Mouse (Mus musculus) spleen, postnatal 14 days (tissue): Measurements from ENCODE around the gene Rasa2.
"Not testable (repeated sequence)": the region's sequence is repeated elsewhere in the genome, so short reads cannot be mapped to it uniquely, and the experiment has no call there.

Experiments used
- DNase-seq, 2 experiments: peaks; one replicate each; pipeline ENCODE4 v3.0.0; 2021 to 2022; ENCODE audit warnings: low spot score in 2 of 2

Rasa2 gene

DNA sequence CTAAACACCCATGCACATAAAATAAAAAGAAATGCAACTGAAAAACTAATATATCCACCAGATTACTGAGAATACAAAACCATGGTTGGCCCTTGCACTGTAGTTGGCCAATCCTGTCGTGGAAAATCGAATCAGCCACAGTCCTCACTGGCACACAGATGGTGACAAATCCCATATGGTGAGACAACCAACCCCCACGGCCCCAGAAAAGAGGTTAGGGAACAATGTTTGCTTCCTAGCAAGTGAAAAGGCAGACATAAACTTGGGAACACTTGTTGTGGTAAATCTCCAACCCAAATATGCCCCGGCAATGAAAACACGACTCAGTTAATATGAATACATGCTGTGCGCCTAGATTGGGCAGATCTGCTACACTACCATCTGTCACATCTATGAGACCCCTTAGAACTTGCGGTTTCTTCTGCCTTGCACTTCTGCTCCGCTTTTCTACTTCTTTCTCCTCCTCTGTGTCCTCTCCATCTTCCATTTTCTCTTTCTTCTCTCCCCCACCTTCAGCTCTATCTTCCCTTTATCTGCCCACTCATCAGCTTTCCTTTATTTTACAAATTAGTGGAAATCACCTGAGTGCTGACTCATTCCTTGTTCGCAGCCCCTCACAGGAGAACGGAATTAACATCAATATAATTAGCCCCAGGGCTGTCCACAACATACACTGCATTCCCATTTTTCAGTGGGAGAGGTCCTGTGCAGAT lies 101.3 kb downstream of the Rasa2 start:
- DNase-seq = no peak

- no peak for DNase-seq
Observed at GRCm38 (mm10) chr9:96526011-96526410, 105.4 kb downstream of the Rasa2 start.

GRCm38 (mm10) chr9:96524972-96525506 lies 106.4 kb downstream of the Rasa2 start, which contains the start of gene Gm28729:
Gm28729 (minus strand) TSS chr9:96525264.
- DNase-seq = no peak

- DNase-seq = no peak
Observed at GRCm38 (mm10) chr9:96523148-96523547, 108.3 kb downstream of the Rasa2 start.

GRCm38 (mm10) chr9:96521574-96521973 lies 109.8 kb downstream of the Rasa2 start:
- DNase-seq = not testable (repeated sequence)

DNA sequence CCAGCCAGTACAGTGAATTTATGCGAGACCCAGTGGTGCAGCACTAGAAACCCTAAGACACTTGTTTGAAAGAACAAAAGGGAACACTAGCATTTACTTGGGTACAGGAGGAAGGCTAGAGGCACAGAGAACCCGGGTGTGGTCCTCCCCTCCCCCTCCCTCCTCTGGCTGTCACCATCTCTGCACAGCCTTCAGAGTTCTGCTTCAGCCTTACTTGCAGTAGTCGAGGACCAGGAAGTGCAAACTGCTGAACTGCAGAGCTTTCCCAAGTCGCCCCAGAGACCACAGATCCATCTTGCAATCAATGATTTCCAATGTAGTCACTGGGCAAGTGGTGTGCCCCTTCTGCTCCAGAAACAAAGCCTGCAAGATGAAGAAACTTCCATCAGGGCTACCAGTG lies 114.0 kb downstream of the Rasa2 start:
- DNase-seq = no peak

DNA sequence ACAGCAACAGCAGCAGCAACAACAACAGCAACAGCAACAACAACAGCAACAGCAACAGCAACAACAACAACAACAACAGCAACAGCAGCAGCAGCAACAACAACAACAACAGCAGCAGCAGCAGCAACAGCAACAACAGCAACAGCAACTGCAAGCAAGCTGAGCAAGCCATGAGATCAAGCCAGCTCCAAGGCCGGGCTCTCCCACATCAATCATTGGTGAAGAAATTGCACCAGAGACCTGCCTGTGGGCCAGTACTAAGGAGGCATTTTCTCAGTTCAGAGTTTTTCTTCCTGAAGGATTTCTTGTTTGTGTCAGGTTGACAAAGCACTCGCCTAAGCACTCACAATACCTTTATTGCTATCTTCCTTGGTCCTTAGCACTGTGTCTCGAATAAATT lies 114.6 kb downstream of the Rasa2 start:
- no peak for DNase-seq

- no peak for DNase-seq
Observed at GRCm38 (mm10) chr9:96515737-96516136, 115.7 kb downstream of the Rasa2 start.

GRCm38 (mm10) chr9:96514278-96514677 lies 117.1 kb downstream of the Rasa2 start:
- no peak for DNase-seq

DNA sequence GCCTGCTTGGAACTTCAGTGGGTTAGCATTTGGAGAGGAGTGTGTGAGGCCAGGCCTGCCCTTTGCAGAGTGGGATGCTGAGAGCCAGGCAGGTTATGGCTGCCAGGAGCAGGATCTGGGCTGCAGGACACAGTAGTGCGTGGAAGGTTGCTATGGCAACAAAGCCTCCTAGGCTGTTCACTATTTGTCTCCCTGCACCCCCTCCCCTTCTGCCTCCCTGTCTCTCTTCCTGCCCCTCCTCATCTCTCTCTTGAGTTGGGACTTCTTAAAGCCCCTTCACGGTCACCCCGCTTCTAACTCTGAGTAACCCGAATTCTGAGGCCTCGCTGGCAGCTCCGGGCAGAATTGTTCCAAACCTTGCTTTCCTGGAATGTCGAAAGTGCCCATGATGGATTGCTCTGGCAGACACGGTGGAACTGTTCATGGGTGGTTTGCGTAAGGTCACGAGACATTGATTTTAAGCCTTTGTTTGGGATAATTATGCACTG lies 125.4 kb downstream of the Rasa2 start:
- DNase-seq = no peak

DNA sequence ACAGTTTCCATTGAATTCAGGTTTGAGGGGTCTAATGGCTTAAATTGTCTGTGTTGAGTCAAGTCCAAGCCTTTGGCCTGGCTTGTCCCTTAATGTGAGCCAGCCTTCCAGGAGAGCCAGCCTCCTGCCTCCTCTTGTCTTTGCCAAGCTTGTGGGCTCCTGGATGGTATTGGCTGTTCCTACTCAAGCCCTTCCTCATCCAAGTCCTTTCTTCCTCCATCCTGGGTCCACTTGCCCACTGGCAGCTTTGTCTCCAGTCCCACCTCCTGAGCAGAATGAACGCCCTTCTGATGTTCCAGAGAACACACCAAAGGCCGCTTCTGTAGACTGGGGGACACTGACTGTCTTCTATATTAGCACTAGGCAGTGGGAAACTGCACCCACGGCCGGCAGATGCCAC lies 126.3 kb downstream of the Rasa2 start:
- no peak for DNase-seq

- DNase-seq = no peak
Observed at GRCm38 (mm10) chr9:96504116-96504895, 127.1 kb downstream of the Rasa2 start.

DNA sequence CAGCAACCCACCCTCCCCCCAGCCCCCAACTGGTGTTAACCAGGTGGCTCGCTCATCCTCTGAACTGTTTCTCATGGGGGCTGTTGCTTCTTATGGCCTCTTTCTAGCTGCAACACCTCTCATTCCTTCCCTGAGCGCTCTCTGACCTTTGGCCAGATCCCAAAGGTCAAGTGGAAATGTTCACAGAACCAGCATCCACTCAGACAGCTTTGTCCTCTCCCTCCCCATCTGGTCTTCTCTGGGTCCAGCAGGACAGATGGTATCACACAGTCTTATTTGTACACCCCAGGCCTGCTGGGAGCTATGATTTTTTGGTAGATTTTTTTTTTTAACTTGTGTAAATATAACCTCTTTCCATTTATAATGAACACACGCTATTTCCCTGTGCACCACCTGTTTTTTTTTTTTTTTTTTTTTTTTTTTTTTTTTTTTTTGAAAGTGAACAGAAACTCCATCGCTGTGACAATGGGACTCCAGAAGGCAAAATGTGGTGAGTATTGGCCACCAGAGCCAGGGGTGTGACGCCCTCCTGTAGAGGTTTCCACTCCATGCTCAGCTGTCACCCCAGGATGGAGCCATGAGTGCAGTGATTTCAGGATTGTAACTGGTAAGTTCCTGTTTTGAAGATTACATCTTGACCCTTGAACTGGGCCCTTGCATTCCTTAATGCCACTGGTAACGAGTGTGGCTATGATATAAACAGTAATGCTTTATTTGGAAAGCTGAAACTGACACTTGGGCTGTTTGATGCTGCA lies 128.4 kb downstream of the Rasa2 start:
- no peak for DNase-seq

DNA sequence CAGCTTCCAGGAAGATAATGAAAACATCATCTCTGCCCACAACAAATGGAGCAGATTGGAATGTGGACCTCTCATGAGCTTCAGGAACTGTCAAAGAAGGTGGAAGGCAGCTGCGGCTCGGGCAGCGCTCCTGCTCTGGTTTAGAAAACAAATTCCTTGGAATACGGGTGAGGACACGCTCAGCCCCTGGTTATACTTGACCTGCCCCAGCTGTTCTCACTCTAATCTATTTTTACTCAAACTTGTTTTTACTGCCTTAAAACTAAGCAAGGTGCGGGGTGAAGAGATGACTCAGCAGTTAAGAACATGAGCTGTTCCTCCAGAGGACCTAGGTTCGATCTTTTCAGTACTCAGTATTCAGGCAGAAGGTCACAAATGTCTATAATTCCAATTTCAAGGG lies 130.2 kb downstream of the Rasa2 start:
- no peak for DNase-seq

DNA sequence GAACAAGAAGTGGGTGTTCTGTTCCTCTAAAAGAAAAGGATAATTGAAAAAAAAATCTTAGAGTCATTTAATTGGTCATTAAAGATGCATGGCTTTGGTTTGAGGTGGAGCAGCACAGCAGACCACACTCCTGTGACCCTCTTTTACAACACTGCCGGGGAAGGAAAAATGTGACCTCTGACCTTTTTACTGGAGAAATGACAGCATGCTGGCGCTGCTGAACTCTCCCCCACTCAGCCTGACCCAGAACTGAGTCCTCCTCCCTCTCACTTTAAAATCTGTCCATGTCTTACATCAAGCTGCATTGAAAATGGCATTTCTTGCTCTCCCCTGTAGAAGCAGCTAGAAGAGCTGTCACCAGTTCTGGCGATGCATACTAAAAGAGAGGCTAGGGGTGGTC lies 138.2 kb downstream of the Rasa2 start:
- no peak for DNase-seq

- peak; percentile 12 to 48 for DNase-seq
Observed at GRCm38 (mm10) chr9:96491810-96492209, 139.6 kb downstream of the Rasa2 start.
